Mouse (Mus musculus) retina, postnatal 1 day (tissue): ENCODE measurements around the gene Cep97.
"Not testable (repeated sequence)": the region's sequence is repeated elsewhere in the genome, so short reads cannot be mapped to it uniquely, and the experiment has no call there.

Experiments used
- DNase-seq: peaks from one replicate; pipeline ENCODE4 v3.0.0-alpha.2; 2012

The Cep97 gene

DNA sequence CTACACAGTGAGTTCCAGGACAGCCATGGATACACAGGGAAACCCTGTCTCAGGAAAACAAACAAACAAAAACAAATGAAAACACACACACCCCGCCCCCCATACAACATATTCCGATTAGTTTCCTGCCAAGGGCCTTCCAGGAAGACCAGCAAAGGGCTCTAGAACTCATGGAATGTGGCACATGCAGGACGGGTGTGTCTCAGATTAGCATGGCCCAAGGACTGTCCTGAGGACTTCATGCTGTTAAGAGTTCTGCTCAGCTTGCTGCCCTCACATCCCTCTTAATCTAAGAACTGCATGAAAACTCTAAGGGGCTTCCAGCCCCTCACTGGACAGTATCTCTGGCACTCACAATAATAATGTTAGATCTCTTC is 46.1 kb downstream of the Cep97 start:
- DNase-seq = no peak

DNA sequence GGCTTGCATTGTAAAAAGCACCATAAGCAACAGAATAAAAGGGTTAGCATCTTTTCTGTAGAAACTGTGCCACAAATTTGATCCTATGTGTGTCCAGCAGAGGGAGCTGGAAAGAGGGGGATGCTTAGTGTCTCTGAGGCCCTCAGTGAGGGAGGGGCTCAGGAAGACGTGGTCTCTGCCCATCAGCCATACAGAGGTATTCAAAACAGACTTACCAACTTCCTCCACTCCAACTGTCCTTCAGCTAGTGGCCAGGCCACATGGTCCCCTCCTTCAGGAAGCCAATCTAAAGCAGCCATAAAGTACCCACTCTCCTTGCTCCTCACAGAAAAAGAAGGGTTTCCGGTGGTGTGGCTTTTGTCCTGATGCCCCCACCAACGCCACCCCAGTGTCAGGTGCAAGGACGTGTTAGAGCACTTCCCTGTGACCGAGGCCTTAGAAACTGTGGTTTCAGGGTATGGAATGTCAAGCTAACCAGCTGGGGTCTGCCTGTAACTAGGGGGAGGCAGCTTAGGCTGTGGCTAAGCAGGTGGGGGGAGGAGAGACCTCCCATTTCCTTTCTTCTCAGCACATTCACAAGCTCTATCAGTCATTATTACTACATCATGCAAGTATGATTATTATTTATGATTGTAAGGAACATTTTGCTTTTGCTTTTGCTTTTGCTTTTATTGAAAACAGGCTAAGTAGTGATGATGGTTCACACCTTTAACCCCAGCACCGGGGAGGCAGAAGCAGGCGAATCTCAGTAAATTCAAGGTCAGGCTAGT is 46.7 kb downstream of the Cep97 start:
- peak; percentile 50 for DNase-seq

DNA sequence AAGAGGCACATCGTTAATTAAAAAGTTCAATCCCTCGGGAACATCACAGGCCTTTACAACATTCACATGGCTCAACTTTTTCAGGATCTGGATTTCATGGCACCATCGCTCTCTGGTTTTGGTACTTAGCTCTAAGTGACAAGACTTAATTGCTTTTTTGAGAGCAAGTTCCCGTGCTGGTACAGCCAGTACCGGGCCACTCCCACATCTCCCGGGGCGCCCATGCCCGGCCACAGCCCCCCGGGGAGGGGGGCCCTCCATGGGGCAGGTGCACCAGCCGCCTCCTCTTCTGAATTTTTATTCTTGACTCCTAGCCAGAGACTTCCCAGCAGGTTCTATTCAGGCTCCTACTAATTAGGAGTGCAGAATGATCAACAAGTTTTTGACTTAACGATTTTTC is 50.4 kb downstream of the Cep97 start:
- no peak for DNase-seq

DNA sequence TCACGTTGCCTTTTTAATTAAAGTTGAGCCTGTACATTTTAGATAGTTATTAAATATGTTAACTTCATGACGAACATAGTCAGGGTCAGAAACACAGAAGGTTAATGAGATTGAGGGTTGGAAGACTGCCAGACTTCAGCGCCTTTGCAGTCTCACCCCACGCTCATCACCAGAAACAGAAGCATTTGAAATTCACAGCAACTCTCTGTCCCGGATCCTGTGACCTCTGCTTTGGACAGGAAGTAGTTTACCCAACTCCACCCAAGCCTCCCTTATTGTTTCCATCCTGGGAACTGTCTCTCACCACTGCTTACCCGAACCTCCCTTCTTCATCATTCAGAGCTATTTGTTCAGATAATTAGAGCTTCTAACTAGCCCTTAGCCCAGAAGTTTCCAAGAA is 58.6 kb downstream of the Cep97 start:
- no peak for DNase-seq

DNA sequence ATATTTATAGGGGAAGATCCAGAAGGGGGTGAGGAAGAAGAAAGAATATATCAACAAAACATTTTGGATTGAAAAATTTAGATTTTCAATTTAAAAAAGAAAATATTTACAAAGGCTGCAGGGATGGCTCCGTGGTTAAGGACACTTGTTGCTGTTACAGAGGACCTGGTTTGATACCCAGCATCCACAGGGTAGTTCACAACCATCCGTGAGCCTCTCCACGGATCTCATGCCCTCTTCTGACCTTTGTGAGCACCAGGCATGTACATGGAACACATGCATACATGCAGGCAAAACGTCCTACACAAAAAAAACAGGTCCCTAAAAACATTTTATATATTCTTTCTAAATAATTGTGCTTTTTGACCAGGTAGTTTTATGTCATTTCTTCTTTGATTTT is 70.8 kb downstream of the Cep97 start:
- no peak for DNase-seq

DNA sequence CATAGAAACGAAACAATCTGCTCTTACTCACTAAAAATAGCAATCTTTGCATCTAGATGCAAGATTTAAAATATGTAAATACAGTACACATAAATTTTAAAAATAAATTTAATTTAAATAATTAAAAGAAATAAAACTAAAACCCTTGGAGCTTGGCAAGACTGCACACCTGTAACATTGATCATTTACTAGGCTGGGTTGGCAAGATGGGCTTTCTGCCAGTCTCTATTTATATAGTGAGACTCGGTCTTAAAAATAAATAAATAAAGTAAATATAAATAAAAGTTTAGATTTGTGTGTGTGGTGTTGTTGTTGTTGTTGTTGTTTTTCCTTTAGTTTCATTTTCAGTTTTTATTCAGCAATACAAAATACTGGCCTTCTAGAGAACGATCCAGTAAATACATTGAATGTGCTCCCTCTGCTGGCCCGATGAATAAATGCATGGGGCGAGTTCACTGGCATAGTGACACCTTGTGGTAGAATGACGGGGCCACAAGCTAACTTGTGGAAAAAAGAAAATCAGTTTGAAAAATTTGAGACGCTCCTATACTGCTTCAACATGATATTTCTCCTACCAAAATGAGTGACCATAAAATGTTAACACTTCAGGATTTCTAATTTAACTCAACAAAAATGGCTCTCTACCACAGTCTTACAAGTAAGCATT is 71.4 kb downstream of the Cep97 start:
- peak; percentile 83 for DNase-seq

DNA sequence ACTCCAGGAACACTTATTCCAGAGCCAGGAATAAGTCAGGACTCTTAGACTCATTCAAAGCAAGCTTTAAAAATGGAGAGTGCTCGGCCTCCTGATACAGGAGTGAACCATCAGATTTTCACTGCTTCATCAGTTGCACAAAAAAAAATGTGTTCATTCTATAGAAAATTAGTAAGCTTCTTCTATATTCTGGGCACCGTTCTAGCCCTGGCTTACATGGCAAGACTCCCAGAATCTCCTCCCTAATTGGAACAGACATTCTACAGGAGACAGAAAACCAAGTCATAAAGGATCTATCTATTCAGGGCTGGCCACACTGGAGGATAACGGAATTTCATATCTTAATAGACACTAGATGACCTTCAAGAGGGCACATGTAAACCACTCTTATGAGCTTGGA is 73.6 kb downstream of the Cep97 start:
- DNase-seq = no peak

DNA sequence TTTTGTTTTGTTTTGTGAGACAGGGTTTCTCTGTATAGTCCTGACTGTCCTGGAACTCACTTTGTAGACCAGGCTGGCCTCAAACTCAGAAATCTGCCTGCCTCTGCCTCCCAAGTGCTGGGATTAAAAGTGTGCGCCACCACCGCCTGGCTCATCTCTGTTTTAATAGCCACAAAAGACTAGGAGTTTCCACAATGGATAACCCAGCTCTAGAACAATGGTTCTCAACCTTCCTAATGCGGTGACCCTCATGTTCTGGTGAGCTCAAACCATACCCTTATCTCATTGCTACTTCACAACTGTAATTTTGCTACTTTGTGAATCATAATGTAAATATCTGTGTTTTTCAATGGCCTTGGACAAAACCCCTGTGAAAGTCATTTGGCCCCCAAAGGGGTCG is 75.2 kb downstream of the Cep97 start:
- not testable (repeated sequence) for DNase-seq

DNA sequence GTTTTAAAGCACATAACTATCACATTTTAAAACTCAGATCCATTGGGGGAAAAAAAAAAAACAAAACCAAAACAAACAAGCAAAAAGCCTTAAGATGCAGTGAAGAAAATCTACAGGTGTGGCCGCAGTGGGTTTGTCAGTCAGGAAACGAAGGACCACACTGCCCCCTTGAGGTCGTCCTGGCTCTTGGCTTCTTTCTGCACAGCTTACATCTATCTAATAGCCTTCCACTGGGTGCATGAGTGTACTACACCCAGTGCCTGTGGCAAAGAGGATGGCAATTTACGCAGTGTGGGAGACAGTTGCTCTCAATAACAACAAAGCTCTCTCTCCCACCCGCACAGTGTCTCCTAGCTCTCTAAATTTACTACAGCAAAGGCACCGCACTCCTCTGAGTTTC is 76.2 kb downstream of the Cep97 start:
- DNase-seq = peak; percentile 70

DNA sequence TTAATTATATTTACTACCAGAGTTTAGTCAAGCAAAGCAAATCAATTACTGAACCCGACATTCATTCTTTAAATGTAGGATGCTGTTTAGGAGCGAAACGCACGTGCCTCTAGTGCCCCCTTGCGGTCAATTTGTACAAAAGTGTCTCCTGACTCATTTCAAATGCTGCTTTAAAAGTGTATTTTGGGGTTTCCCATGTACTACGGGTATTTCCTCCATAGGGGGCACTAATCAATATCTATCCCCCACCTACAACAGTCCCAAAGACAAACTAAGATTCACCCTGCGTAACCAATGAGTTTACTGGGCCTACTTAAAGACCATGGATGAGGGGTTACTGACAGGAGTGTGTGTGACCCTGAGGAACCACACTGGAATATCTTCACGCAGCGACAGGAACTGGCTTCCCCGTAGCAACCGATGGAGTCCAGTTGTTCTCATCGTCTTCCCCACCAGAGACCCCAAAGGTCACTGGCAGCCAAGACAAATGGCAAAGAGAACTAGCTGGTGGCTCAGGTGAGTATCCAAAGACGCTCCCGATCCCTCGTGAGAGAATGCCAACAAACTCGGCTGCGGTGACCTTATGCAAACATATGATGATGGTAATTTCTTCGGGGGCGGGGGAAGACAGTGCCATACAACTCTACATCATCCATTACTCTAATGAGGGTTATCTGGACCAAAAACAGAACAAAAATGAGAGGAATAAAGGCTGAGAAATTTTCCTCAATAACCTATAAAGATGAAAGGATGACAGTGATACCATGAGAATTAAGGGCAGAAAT is 81.5 kb downstream of the Cep97 start:
- DNase-seq = peak; percentile 89

DNA sequence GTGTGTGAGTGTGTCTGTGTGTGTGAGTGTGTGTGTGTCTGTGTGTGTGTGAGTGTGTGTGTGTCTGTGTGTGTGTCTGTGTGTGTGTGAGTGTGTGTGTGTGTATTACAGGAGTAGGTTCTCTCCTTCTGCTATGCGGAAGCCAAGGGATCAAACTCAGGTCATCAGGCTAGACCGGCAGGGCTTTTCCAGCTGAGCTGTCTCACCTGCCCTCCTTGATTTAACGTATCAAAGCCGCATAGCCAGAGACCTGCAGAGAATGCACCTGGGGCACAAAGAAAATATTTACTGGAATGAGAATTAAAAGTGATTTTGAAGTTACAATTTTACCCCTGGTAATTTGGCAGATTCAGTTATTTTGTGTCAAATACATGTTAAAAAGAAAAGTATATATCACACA is 82.1 kb downstream of the Cep97 start:
- DNase-seq = no peak

DNA sequence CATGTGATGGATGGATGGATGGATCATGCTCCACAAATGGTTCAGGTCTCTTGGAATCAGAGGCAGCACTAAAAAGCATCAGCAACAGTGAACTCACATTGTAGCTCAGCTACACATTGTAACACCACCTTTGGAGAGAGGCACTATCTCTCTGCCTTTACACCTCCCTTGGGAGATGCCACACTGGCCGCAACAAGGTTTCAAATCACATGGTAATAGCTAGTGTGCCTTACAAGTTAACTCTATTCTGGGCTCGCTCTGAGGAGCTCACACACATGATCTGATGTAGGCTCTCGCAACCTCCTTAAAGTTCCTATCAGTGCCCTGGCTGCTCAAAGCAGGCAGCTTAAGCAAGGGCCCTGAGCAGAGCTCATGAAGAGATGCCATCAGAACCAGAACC is 84.2 kb downstream of the Cep97 start:
- no peak for DNase-seq
